Mouse (Mus musculus) adrenal gland (tissue): ENCODE data around the gene Btbd35f2.
"Not testable (repeated sequence)": the region's sequence is repeated elsewhere in the genome, so short reads cannot be mapped to it uniquely, and the experiment has no call there.

Source experiments
- intact Hi-C: fragments of 180-260 bp; cut with DNase I; formaldehyde crosslinking; loops from one replicate; pipeline ENCODE4 v1.15.1; 2025
- long read RNA-seq, 2 experiments: library from polyadenylated mRNA; unstranded; transcript quantifications; one replicate each; pipeline ENCODE4 v2.0.0; 2020; ENCODE audit warnings: borderline replicate concordance in 1 of 2; ENCODE audit not compliant: insufficient replicate concordance in 1 of 2

Btbd35f2 gene
- long read RNA-seq, experiment 1 = 0 reads
- long read RNA-seq, experiment 2 = 0 reads

GRCm38 (mm10) chrX:32278094-32278493 is at the start of gene Btbd35f2:
Gene Btbd35f2 (plus strand): TSS chrX:32278394.
- intact Hi-C loops = not testable (repeated sequence)
